ENCODE assay signal across 7 mouse cellular contexts in genomic region chr14:33939117-33939516, GRCm38 (mm10). TPM values are rescaled to one million over a fixed set of nuclear protein-coding genes. Genes with fewer than 3 reads are reported as not detected.
DNase-seq lines count a peak whose midpoint lies in the region; ATAC-seq and TF ChIP-seq lines count a peak whose summit lies in the region.

No protein-coding gene starts in this region.

- no peaks in the 10 kb centered on the region for H3K36me3 ChIP-seq in forebrain, postnatal 0 days (ENCODE audit: insufficient read depth)
- no peaks in the 10 kb centered on the region for H3K36me3 ChIP-seq in hindbrain, embryonic 12.5 days

- H3K4me3 ChIP-seq in cerebellum, adult 2 months (replicated peaks; ENCODE audit: insufficient read depth, low read depth, low read length): peak overlapping the region; percentile 50
- no peak overlapping the region for H3K4me3 ChIP-seq in forebrain, postnatal 0 days (ENCODE audit: low read depth, low read length)
- H3K4me3 ChIP-seq in hindbrain, embryonic 12.5 days: no peak overlapping the region

- TF ChIP-seq CTCF in cerebellum, adult 2 months (IDR thresholded peaks at IDR 0.05; ENCODE audit: borderline replicate concordance, insufficient read depth, low read depth, low read length): peak; percentile 84
- peak; percentile 92 for TF ChIP-seq CTCF in forebrain, postnatal 0 days (IDR thresholded peaks at IDR 0.05; ENCODE audit: low read depth)

- H3K27me3 ChIP-seq in cerebellum, adult 2 months (ENCODE audit: control insufficient read depth, insufficient read depth, low read length): no peaks in the 10 kb centered on the region
- no peaks in the 10 kb centered on the region for H3K27me3 ChIP-seq in forebrain, postnatal 0 days (ENCODE audit: insufficient read depth, low read length)
- H3K27me3 ChIP-seq in hindbrain, embryonic 12.5 days: 0 out of 2 replicates have a peak, but pooled peaks cover 5% of the 10 kb centered on the region

- DNase-seq in adrenal gland, adult 18-20 months (ENCODE audit: low spot score in 2 of 2): peak; percentile 60 to 66
- peak; percentile 59 to 75 for DNase-seq in cerebellum, adult 2 months
- peak; percentile 82 for DNase-seq in forebrain, postnatal 0 days
- peak; percentile 35 for DNase-seq in left cerebral cortex, adult 11 months (ENCODE audit: low spot score)
- DNase-seq in lung, postnatal 36 days: peak; percentile 46
- peak; percentile 21 to 34 for DNase-seq in right cerebral cortex, postnatal 36 days (ENCODE audit: low spot score in 2 of 2)

- WGBS in cerebellum, adult 2 months: 22% methylated on average over 9 of the region's 9 CpGs
- WGBS in forebrain, postnatal 0 days: 31% methylated on average over 9 of the region's 9 CpGs
- 32% methylated on average over 9 of the region's 9 CpGs for WGBS in hindbrain, embryonic 12.5 days

- peak overlapping the region; percentile 33; the same call in 1 of the 2 replicates for H3K4me2 ChIP-seq in forebrain, postnatal 0 days (ENCODE audit: low read depth)
- peak overlapping the region; percentile 30 for H3K4me2 ChIP-seq in hindbrain, embryonic 12.5 days (replicated peaks)

- no peaks in the 10 kb centered on the region for H3K4me1 ChIP-seq in cerebellum, adult 2 months (ENCODE audit: control insufficient read depth, insufficient read depth, low read length)
- no peaks in the 10 kb centered on the region for H3K4me1 ChIP-seq in forebrain, postnatal 0 days (ENCODE audit: insufficient read depth)
- no peaks in the 10 kb centered on the region for H3K4me1 ChIP-seq in hindbrain, embryonic 12.5 days

- H3K27ac ChIP-seq in cerebellum, adult 2 months (ENCODE audit: insufficient read depth, low read length): no peak overlapping the region
- H3K27ac ChIP-seq in forebrain, postnatal 0 days (ENCODE audit: low read depth, low read length): no peak overlapping the region
- no peak overlapping the region for H3K27ac ChIP-seq in hindbrain, embryonic 12.5 days

- peak; percentile 73 for ATAC-seq in forebrain, postnatal 0 days
- peak; percentile 26; the same call in 1 of the 2 replicates for ATAC-seq in hindbrain, embryonic 12.5 days (ENCODE audit: low FRiP score)

- no peak for TF ChIP-seq POLR2A in cerebellum, adult 2 months (IDR thresholded peaks at IDR 0.05; ENCODE audit: borderline replicate concordance, insufficient read depth, low read length)

- H3K9me3 ChIP-seq in forebrain, postnatal 0 days (ENCODE audit: low read length): no peaks in the 10 kb centered on the region
- H3K9me3 ChIP-seq in hindbrain, embryonic 12.5 days (replicated peaks): no peaks in the 10 kb centered on the region

- H3K9ac ChIP-seq in forebrain, postnatal 0 days: 0 out of 2 replicates have a peak overlapping the region, but pooled peaks have one; percentile 18
- 0 out of 2 replicates have a peak overlapping the region, but pooled peaks have one; percentile 4 for H3K9ac ChIP-seq in hindbrain, embryonic 12.5 days

RNA-seq across cellular contexts. Expression of gene Gdf2, which starts 1.7 kb away (rescaled TPM):
- under 1 TPM in 1 of 2 experiments, not detected in 1; 0.10 TPM for total RNA-seq in adrenal gland, adult 18-20 months (2021)
- polyA plus RNA-seq in cerebellum, adult 2 months (2012; rRNA removed): 0.03 TPM in 1 of 2 replicates, not detected in the other
- total RNA-seq in forebrain, postnatal 0 days (2014; rRNA removed): 0.05 TPM in 1 of 2 replicates, not detected in the other
- 0.06 TPM in 1 of 2 replicates, not detected in the other for polyA plus RNA-seq in forebrain, postnatal 0 days (2015; fragmentation: Nextera tagmentation; extraction: Ambion mirVana)
- polyA plus RNA-seq in hindbrain, embryonic 12.5 days (2016; fragmentation: Nextera tagmentation; extraction: Ambion mirVana): 0.06 TPM in 1 of 2 replicates, not detected in the other

RNA-seq across cellular contexts. Expression of gene Rbp3, which starts 14.7 kb away (rescaled TPM):
- not detected for total RNA-seq in adrenal gland, adult 18-20 months (2021)
- 0.05 TPM in 1 of 2 replicates, not detected in the other for polyA plus RNA-seq in cerebellum, adult 2 months (2012; rRNA removed)
- total RNA-seq in forebrain, postnatal 0 days (2014; rRNA removed): 0.29 and 0.46 TPM in 2 replicates
- polyA plus RNA-seq in forebrain, postnatal 0 days (2015; fragmentation: Nextera tagmentation; extraction: Ambion mirVana): 0.16 and 0.34 TPM in 2 replicates
- not detected in 2 replicates for polyA plus RNA-seq in hindbrain, embryonic 12.5 days (2016; fragmentation: Nextera tagmentation; extraction: Ambion mirVana)

RNA-seq across cellular contexts. Expression of gene Gdf10, which starts 15.7 kb away (rescaled TPM):
- total RNA-seq in adrenal gland, adult 18-20 months (2021): 10 to 100 TPM in 1 of 2 experiments, 1 to 10 TPM in 1; 7.2 to 10.6 TPM
- 39.3 and 59.5 TPM in 2 replicates for polyA plus RNA-seq in cerebellum, adult 2 months (2012; rRNA removed)
- 6.8 and 8.8 TPM in 2 replicates for total RNA-seq in forebrain, postnatal 0 days (2014; rRNA removed)
- 9.6 and 10.6 TPM in 2 replicates for polyA plus RNA-seq in forebrain, postnatal 0 days (2015; fragmentation: Nextera tagmentation; extraction: Ambion mirVana)
- 17.8 and 23.7 TPM in 2 replicates for polyA plus RNA-seq in hindbrain, embryonic 12.5 days (2016; fragmentation: Nextera tagmentation; extraction: Ambion mirVana)

RNA-seq across cellular contexts. Expression of gene Zfp488, which starts 39.4 kb away (rescaled TPM):
- not detected for total RNA-seq in adrenal gland, adult 18-20 months (2021)
- polyA plus RNA-seq in cerebellum, adult 2 months (2012; rRNA removed): 2.1 and 2.3 TPM in 2 replicates
- total RNA-seq in forebrain, postnatal 0 days (2014; rRNA removed): 1.3 and 1.8 TPM in 2 replicates
- polyA plus RNA-seq in forebrain, postnatal 0 days (2015; fragmentation: Nextera tagmentation; extraction: Ambion mirVana): 0.36 TPM in 2 replicates
- polyA plus RNA-seq in hindbrain, embryonic 12.5 days (2016; fragmentation: Nextera tagmentation; extraction: Ambion mirVana): 0.25 and 0.34 TPM in 2 replicates

Comparison
In these comparisons a context has a peak if more than half of its experiments do, and no peak if none do; other contexts are left out.
1. DNase-seq: peak in every context shown above with its lines; median percentile 82 in forebrain, postnatal 0 days; 67 in cerebellum, adult 2 months; 63 in adrenal gland, adult 18-20 months; 46 in lung, postnatal 36 days; 35 in left cerebral cortex, adult 11 months; 28 in right cerebral cortex, postnatal 36 days.